Mouse (Mus musculus) urinary bladder, postnatal 10 days (tissue): ENCODE measurements around the gene Sox13.

Experiments used
- DNase-seq: peaks from one replicate; pipeline ENCODE4 v3.0.0; 2022; ENCODE audit warnings: low spot score

The Sox13 gene

DNA sequence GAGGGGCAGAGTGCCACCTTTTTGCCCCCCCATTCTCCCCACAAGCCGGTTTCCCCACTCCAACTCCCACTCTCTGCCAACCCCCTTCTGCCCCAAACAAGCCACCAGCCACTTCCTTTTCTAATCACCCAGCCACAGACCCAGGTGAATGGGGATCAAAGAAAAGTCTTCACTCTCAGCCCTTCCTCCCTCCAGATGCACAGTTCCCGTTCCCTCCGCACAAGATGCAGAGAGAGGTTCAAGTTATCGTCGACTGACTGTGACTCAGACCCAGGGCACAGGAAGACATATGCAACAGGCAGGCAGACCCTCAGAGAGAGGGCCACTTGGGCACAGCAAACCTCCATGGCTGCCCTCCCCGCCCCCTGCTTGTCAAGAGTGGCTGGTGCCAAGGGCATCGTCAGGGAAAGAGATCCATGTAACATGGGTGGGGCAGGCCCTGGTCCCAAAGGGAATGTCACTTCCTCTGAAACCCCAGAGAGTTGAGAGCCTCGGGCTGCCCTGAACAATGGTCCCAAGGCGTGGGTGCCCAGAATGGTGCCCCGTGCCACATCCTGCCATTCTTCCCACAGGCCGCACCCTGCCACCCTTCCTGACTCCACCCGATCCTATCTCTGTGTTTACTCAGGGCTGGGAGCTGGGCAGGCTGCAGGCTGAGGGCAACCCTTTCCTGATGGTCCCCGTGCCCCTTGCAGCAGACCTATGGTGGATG lies 24.0 kb downstream of the Sox13 start:
- no peak for DNase-seq

DNA sequence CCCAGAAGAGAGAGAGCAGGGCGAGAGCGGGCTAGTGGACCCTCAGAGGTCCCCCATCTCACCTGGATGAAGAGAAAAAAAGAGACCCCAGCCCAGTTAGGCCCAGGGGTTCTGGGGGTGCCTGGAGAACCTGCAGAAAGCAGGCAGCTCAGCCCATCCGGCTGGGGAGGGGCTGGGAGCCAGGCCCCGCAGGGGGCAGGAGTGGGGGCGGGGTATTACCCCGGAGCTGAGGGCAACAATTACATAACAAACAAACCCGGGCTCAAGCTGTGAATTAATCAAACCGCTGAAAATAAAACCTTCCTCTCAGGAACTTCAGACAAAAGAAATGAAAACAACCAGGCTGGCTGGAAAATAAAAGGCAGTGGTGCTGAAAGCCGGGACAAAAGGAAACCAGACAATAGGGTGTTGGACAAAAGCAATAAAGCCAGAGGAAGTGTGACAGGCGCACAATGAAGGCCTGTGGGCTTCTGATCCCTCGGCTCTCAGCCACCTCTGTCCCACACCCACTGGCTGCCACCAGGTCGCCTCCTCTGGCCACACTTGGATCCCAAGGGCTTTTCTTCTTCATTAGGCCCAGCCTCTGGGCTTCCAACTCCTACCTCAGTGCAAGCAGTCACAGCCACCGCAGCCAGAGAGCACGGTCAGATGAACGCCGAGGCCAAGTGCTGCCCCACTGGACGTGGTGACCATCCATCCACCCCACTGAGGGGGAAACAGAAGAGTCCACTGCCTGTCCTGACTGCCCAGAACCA lies 26.5 kb downstream of the Sox13 start:
- no peak for DNase-seq

DNA sequence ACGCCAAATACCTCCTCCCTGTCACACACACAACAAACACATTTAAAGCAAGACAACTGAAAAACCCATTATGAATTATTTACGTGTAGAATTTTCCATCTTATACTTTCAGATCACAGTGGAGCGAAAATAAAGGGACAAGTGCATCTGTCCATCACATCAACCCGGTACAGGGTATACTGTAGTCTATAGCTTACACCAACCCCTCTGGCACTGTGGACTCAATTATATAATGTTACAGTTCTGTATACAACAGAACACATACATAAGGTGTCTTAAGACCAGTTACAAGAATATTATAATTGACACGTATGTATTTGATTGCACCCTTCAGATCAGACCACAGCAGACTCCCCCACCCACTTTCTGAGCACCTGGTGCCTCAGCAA lies 27.1 kb downstream of the Sox13 start:
- no peak for DNase-seq

DNA sequence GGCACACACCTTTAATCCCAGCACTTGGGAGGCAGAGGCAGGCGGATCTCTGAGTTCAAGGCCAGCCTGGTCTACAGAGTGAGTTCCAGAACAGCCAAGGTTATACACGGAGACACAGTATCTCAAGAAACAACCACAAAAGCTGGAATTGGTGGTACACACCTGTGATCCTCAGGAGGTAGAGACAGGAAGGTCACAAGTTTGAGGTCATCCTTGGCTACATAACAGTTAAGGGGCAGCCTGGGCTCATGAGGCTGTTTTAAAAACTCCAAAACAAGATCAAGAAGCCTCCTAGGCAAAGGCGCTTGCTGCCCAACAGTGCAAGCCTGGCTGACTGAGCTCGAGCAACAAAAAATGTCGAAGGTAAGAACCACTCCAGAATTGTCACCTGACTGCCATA lies 27.5 kb downstream of the Sox13 start:
- DNase-seq = no peak

DNA sequence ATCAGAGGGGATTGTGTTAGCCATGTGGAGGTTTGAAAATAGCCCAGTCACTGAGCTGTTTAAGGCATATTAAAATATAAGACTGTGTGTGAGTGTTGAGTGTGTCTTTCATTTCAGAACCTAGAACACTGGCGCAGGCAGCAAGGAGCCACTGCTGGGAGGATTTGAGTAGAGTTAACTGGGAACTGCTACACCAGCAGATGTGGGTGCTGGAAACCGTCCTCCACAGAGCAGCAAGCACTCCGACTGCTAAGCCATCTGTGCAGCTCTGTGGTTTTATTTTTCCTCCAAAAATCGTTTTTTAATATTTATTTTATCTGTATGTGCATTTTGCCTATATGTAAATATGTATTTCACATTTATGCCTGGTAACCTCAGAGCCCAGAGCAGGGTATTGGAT lies 29.5 kb downstream of the Sox13 start:
- DNase-seq = no peak

DNA sequence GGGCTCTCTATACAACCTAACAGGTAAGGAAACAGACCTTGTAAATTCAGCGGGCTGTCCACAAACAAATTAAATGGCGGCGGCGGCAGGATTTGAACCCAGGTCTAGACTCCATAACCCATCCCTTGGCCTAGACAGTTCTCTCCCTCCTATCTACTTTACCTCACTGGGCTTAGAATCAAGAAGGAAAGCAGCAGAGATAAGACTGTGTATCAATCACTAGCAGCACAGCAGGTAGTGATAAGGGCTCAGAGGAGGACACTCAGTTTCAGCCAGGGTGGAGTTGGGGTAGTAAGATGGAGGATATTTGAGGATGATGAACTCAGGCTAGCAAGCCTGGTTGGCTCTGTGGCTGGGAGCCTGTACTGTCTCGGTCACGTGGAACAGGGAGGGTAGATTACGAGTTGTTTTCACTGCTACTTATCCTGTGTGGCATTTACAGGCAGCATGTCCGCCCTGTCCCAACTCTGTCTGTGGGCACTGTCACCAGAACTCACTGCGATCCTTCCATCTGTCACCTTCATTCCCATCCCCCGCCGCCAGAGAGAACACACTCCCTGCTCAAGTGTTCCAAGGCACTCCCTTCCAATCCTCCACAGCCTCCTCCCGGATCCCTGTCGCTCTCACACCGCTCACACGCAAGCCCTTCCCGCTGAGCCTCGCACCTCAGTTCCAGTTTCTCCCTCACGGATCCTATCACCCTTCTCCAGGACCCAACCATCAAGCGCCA lies 36.5 kb downstream of the Sox13 start:
- no peak for DNase-seq

DNA sequence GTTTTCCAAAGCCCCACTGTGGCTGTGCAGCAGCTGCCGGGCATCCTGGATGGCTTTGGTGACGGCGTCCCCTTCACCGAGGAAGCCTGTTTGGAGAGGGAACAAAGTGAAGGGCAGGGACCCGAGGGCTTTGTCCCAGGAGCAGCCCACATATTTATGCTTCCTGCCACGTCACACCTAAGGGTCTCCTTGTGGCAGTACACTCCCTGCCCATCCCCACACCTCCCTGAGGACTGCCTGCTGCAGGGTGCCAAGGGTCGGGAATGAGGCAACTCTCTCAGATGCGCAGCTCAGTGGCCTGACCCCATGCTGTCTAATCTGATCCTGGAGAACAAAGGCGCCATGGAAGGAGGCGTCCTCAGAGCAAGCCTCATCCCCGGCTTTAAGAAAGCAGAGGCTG lies 38.0 kb downstream of the Sox13 start:
- no peak for DNase-seq

DNA sequence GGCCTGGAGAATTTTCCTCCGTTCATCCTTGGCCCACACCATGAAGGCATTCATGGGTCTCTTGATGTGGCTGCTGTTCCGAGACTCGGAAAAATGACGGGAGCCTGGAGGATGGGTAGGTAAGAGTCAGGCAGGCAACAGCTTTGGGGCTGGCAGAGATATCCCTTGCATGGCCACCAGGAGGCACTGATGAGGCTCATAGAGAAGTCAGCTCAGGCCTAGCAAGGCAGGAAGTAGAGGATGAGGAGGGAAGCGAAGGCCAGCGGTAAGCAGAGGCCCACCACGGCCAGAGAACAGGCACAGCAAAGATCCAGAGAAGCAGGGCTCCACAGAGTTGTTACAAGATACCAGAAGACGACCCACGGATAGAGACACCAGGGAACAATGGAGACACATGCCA lies 38.7 kb downstream of the Sox13 start:
- no peak for DNase-seq

DNA sequence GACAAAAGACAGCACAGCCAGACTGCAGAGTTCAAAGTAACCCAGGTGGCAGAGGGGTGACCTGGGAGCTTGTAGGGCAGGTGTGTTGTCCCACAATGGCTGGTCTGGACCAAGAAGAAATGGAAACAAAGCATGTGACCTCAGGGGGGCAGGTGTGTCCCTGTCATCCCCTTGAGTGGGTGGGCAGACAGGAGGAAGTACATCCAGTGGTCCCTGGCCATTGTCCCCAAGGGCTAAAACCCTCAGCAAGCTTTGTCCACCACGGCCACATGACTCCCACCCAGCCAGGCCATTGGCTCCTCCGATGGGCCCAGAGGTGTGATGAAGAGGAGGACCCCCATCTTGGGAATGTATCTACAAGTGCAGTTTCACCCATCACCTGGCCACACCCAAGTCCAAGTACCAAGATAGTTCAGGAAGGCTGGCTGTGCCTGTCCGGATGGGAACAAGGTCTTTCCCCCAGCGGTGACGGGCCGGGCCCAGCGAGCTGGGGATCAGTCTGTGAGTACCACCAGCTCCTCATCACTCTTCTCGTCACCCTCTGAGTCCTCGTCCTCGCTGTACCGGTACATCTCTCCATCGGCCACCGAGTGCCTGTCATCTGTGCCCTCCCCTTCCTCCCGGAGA lies 40.9 kb downstream of the Sox13 start:
- no peak for DNase-seq

DNA sequence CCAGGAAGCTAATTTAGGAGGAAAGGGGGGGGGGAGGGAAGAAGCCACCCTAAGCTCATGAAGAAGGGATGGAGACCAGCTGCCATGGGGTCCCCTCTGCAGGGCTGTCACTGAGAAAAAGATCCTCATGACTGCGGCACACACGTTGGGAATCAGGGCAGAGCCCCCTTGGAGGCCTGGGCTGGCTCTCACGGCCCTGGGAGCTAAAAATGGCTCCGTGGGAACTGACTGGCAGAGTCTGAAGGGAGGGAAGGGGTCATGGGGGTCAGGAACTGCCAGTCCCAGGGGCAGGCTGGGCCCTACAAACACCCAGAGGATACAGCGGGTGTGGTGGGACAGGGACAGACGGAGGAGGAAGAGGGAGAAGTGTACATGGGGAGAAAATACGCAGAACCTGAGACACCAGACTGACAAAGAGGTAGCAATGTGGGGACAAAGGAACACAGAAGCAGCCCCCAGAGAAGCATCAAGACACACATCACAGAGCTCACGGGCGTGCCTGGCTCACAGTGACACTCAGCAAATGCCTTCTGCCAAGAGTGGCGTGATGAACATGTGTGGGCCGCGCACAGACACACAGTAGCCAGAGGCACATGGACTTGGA lies 41.5 kb downstream of the Sox13 start:
- DNase-seq = no peak

DNA sequence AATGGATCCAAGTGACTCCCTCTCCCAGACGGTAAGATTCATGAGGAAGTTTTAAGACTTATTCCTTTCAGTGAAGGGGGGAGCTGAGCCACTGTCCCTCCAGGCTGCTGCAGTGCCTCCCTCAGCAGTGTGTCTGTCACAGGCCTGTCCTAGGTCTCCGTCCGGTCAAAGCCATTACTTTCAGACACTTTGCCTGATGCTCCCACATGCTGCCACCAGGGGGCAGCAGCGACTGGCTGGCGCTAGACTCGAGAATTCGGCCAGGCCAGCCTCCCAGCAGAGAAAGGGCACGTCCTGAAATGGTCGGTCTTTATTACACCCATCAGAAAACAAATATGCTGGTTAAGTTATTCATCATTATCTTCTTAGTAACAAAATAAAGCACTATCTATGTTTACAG lies 42.2 kb downstream of the Sox13 start:
- no peak for DNase-seq

DNA sequence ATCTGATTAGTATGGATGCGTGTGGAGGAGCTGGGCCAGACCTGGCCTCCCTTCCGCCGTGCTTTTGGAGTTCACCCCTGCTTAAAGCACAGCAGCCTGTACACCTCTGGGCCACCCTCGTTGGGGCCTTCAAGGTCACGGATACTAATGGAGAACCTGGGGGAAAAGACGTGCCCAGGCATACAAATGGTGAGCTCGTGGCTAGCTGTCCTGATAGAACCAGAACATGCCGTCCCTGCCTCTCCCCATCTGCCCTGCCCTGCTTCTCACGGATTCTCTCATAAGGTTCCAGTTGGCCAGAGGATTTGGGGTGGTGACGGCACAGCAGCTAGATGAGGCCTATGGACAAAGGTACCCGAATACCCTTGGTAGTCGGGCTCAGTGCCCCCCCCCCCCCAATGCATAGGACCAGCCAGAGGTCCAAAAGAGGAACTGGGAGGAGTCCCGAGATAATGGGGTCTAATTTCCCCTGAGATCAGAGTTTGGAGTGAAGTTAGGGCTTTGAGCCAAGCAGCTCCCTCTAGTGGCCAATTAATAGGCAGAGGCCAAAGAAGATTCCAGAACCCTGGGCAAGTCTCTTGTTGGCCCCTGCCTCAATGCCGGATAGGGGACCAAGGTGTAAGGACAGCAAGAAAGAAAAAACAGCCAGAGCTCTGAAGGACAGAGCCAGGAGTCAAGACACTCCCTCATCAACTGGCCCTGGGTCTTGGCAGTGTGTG lies 43.7 kb downstream of the Sox13 start:
- DNase-seq = no peak

DNA sequence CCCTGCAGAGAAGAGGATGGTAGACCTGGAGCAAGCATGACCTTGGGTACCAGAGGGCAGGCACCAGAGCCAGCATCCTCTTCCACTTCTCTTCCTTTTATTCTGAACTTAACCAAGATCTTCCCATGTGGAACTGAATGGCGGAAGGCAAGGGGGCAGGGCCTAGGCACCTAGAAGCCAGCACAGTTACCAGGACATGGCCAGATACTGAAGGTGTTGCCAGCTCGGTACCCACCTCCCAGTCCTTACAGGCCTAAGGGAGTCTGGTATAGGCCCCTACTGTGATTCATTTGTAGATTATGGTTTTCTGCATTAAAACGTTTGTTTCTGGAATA lies 44.2 kb downstream of the Sox13 start:
- DNase-seq = no peak

DNA sequence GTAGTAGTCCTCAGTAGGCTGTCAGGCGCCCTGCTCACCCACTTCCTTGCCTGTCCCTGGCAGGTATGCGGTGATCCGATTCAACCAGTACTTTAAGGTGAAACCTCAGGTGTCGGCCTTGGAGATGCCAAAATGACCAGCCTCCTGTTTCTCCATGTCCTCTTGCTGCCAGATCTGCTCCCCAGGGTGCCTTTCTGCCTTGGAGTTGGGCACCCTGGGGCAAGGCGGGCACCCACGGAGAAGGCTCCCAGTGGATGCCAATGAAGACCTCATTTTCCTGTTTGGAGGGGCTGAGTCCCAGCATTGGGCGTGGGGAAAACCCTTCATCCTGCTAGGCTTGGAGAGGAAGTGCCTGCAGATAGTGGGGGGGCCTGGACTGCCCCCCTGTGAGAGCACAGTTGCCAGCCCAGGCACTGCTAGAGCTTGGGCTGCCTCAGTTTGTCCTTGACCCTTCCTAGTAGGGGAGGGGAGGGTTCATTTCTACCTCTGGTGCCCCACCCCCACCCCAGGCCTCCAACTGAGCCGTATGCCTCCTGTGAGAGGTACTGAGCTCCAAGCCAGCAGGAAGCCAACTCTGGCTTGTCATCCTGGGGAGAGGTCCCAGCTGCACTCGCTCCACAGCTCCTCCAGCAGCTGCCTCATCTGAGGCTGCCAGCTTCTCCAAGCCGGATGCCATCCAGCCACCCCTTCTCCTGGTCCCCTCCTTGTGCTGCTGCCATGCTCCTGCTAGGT lies 44.8 kb downstream of the Sox13 start:
- no peak for DNase-seq

DNA sequence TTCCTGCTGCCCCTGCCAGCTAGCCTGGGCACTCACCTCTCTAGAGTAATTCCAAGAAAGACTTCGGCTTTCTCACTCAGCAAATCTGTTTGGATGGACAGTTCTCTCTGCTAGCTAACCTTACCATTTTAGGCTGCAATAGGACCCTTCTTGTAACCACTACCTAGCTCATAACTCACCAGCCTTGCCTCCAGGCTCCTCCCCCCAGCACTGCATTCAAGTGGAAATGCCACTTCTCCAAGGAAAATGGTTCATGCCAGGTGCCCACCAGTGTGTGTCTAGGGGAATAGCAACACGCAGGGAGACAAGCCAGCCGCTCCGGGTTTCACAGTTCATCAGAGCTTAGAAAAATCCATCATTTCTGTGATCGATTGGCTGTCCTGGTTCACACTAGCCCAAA lies 46.6 kb downstream of the Sox13 start:
- DNase-seq = no peak

DNA sequence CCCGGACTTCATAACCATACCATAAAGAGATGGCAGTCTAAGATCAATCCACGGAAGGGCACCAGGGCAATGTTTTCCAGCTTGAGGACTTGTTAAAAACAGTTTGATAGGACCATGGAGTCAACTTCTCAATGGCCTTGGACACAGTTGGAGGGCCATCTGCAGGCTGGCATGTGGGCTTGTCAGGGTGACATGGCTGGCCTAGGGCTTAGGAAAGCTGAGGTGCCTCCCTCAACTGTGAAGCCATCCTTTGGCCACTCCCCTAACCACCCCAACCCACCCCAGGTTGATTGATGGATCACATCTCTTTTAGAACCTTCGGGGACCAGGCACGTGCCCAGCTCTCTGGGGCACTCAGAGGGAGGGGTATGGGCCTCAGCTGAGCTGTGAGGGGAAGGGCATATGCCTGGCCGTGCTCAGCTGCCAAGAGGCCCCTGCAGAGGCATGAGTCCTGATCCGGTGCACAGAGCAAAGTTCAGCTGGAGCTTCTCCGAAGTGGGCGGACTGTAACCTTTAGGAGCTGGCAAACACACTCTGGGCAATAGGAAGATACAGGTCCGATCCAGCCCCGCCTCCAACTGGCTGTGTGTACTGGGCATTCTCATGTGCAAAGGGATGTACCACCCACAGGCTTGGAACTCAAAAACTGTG lies 48.4 kb downstream of the Sox13 start:
- no peak for DNase-seq

DNA sequence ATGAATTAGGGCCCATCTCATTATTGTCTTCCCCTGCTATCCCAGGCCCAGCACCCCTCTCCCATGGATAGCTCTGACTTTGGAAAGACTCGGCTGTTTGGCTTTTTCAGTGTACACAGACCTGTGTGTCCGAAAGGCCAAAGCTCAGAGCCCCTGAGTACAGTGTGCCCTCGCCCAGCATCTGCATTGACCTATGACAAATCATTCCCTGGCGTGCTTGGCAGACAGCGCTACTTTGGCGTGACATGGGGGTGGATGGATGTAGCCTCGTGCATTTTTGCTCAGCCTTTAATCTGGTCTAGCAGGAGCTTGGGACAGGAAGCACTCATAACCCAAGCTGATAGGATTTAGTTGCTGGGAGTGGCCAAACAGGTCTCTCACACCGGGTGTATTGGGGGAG lies 52.1 kb downstream of the Sox13 start:
- DNase-seq = no peak

DNA sequence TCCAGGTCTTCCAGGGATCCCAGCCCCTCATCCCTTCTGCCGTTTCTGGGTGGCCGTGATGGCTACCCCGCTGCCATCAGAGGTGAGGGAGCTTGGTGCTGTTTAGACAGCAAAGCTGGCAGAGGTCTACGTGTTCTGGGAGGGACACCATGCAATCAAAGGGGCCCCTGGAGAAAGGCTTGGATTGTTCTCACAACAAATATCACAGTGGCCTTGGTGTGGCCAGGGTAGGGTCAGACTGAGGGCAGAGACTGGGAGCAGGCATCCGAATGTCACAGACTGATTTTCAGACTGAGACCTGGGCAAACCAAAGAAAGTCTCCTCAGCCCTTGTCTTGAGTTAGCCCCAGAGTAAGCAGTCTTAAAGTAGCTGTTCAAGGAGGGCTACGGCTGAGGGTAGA lies 52.7 kb downstream of the Sox13 start:
- DNase-seq = no peak

DNA sequence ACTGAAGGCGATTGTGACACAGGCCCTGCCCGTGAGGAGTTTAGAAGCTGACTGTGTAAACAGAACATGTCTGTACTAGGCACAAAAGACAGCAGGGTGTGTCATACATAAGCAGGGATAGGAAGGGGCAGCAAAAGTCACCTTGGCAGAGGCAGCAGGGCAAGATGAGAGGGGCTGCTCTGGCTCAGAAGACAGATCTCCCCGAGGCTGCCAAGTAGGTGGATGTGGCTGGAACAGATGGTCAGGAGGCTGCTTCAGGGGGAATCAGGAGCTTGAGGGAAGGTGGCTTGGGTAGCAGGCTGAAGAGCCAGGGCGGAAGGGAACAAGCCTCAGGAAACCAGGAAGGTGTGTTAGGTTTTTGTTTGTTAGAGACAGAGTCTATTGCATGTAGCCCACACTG lies 53.8 kb downstream of the Sox13 start:
- DNase-seq = no peak

DNA sequence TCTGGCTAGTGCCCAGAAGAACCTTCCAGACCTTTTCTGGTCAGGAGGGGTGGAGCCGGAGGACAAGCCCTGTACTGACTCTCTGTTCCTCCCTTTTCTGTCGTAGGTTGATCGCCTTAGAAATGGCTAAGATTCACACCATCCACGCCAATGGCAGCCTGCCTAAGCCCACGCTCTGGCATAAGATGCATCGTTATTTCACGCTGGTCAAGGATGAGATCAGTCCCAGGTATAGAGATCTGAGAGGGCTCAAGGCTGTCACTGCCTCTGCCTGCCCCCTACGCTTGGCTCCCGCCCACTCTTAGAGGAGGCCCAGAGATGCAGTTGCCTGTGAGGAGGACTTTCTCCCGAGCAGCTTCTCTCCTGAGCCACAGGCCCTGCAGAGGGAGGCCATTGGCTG lies 55.5 kb downstream of the Sox13 start:
- DNase-seq = no peak
